Mouse (Mus musculus): Measurements from ENCODE around the gene Acsm3. TPM values are rescaled to one million over a fixed set of nuclear protein-coding genes. Genes with fewer than 3 reads are reported as not detected.

The Acsm3 gene
- polyA plus RNA-seq, 1 experiment, result 0.08 TPM

- TF ChIP-seq POLR2A (IDR thresholded peaks at IDR 0.05; ENCODE audit: borderline replicate concordance, extremely low read depth, insufficient read depth, insufficient read length, poor library complexity, severe bottlenecking), result no peak
- no peak for TF ChIP-seq CTCF (IDR thresholded peaks at IDR 0.05; ENCODE audit: borderline replicate concordance, extremely low read depth, insufficient read depth, insufficient read length)
- DNase-seq (ENCODE audit: low read depth), result no peak
Measured at GRCm38 (mm10) chr7:119753696-119754095, 7.0 kb upstream of the Acsm3 start.

DNA sequence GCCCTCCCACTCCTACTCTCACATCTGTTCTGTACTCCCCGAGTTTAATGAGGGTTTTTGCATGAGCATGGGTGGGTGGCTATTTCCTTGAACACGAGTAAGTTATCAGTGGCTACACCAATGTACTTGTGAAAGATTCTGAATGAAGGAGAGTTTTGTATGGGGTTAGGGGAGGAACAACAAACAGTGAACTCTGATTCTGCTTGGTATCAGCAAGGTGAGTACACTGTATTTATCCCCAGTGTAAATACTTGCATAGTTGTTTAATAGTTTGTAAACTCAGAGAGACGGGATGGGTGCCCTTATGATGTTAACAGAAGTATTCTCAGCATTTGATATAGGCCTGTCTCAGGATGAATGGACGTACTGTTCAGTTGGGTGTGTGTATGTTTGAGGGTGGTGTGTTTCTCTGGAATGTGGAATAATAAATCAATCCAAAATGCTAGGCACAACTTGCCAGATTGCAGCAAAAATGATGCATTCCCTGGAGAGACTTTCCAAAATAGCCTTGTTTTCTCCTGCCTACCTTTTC is 1.5 kb downstream of the Acsm3 start:
- no peak for DNase-seq (ENCODE audit: low read depth)
- no peak for TF ChIP-seq POLR2A (IDR thresholded peaks at IDR 0.05; ENCODE audit: borderline replicate concordance, extremely low read depth, insufficient read depth, insufficient read length, poor library complexity, severe bottlenecking)

- DNase-seq (ENCODE audit: low read depth), result no peak
- no peak for TF ChIP-seq POLR2A (IDR thresholded peaks at IDR 0.05; ENCODE audit: borderline replicate concordance, extremely low read depth, insufficient read depth, insufficient read length, poor library complexity, severe bottlenecking)
- TF ChIP-seq CTCF (IDR thresholded peaks at IDR 0.05; ENCODE audit: borderline replicate concordance, extremely low read depth, insufficient read depth, insufficient read length), result no peak
Measured at GRCm38 (mm10) chr7:119764377-119764776, 3.7 kb downstream of the Acsm3 start.

DNA sequence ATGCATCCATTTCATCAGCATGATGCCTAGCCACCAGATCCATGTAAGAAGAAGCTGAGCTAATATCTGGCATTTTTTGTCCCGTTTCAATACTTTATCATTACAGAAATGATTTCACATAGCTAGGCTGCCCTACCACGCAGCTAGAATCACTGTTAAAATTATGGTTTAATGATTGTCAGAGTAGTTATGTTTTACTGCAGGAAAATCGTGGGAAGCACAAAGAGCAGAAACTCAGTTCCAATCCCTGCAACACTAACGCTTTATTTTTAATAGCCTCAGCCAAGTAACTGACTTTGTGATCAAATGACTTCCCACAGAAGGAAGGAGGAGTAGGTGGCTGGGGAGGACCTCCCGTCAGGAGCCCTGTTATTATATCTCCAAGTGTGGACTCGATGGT is 6.3 kb downstream of the Acsm3 start:
- DNase-seq (ENCODE audit: low read depth), result no peak
- TF ChIP-seq POLR2A (IDR thresholded peaks at IDR 0.05; ENCODE audit: borderline replicate concordance, extremely low read depth, insufficient read depth, insufficient read length, poor library complexity, severe bottlenecking) (no peak), CTCF (IDR thresholded peaks at IDR 0.05; ENCODE audit: borderline replicate concordance, extremely low read depth, insufficient read depth, insufficient read length) (no peak)

- TF ChIP-seq POLR2A (IDR thresholded peaks at IDR 0.05; ENCODE audit: borderline replicate concordance, extremely low read depth, insufficient read depth, insufficient read length, poor library complexity, severe bottlenecking), result no peak
- TF ChIP-seq CTCF (IDR thresholded peaks at IDR 0.05; ENCODE audit: borderline replicate concordance, extremely low read depth, insufficient read depth, insufficient read length), result no peak
- DNase-seq (ENCODE audit: low read depth), result no peak
Measured at GRCm38 (mm10) chr7:119769895-119770294, 9.2 kb downstream of the Acsm3 start.

- TF ChIP-seq CTCF (IDR thresholded peaks at IDR 0.05; ENCODE audit: borderline replicate concordance, extremely low read depth, insufficient read depth, insufficient read length) (no peak), POLR2A (IDR thresholded peaks at IDR 0.05; ENCODE audit: borderline replicate concordance, extremely low read depth, insufficient read depth, insufficient read length, poor library complexity, severe bottlenecking) (no peak)
- no peak for DNase-seq (ENCODE audit: low read depth)
Measured at GRCm38 (mm10) chr7:119783453-119783852, 22.7 kb downstream of the Acsm3 start.

GRCm38 (mm10) chr7:119784908-119785307 is 24.2 kb downstream of the Acsm3 start:
- TF ChIP-seq POLR2A (IDR thresholded peaks at IDR 0.05; ENCODE audit: borderline replicate concordance, extremely low read depth, insufficient read depth, insufficient read length, poor library complexity, severe bottlenecking) (no peak), CTCF (IDR thresholded peaks at IDR 0.05; ENCODE audit: borderline replicate concordance, extremely low read depth, insufficient read depth, insufficient read length) (no peak)
- no peak for DNase-seq (ENCODE audit: low read depth)

- no peak for TF ChIP-seq CTCF (IDR thresholded peaks at IDR 0.05; ENCODE audit: borderline replicate concordance, extremely low read depth, insufficient read depth, insufficient read length)
- TF ChIP-seq POLR2A (IDR thresholded peaks at IDR 0.05; ENCODE audit: borderline replicate concordance, extremely low read depth, insufficient read depth, insufficient read length, poor library complexity, severe bottlenecking), result no peak
- no peak for DNase-seq (ENCODE audit: low read depth)
Measured at GRCm38 (mm10) chr7:119789024-119789423, 28.3 kb downstream of the Acsm3 start.

GRCm38 (mm10) chr7:119793586-119794250 is 33.0 kb downstream of the Acsm3 start, which contains the start of the genes Rexo5 and Eri2:
Gene Rexo5 (plus strand): TSS chr7:119794006.
Gene Eri2 (minus strand): TSS chr7:119794058.
- peak; percentile 24; the same call in 1 of the 2 replicates for TF ChIP-seq POLR2A (IDR thresholded peaks at IDR 0.05; ENCODE audit: borderline replicate concordance, extremely low read depth, insufficient read depth, insufficient read length, poor library complexity, severe bottlenecking)
- TF ChIP-seq CTCF (IDR thresholded peaks at IDR 0.05; ENCODE audit: borderline replicate concordance, extremely low read depth, insufficient read depth, insufficient read length), result no peak
- DNase-seq (ENCODE audit: low read depth), result peak; percentile 96

DNA sequence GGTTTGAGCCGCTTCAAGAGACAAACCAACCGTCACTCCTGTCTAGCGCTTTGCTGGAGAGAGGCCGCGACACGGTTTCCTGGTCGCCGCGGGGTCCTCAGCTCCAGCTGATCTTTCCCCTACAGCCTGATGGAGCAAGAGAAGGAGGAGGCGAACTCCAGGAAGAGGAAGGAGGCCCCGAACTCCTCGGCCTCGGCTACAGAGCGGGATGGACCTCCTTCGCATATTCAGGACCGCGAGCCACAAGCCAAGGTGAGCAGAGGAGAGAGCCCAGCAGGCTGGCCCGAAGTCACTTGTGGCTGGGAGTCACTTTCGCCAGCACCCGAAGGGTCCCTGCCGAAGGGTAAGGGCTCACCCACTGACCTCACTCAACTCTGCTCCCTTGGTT is 33.5 kb downstream of the Acsm3 start:
- DNase-seq (ENCODE audit: low read depth), result no peak

DNA sequence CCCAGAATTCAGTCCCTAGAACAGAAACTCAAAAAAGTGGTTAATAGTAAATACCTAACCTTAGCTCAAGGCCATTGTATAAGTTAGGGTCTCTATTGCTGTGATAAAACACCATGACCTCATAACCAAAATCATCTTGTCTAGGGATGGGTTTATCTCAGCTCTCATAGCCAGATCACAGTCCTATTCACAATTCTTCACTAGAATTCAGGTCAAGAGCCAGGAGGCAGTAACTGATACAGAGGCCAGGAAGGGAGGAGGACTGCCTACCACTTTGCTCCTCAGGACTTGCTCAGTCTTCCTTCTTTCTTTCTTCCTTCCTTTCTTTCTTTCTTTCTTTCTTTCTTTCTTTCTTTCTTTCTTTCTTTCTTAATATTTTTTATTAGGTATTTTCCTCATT is 34.6 kb downstream of the Acsm3 start:
- no peak for DNase-seq (ENCODE audit: low read depth)

More for the DNA sequence above, 33.5 kb downstream of the Acsm3 start:
- TF ChIP-seq CTCF (IDR thresholded peaks at IDR 0.05; ENCODE audit: borderline replicate concordance, extremely low read depth, insufficient read depth, insufficient read length) (no peak), POLR2A (IDR thresholded peaks at IDR 0.05; ENCODE audit: borderline replicate concordance, extremely low read depth, insufficient read depth, insufficient read length, poor library complexity, severe bottlenecking) (0 out of 2 replicates have a peak, but pooled peaks have one; percentile 0)

GRCm38 (mm10) chr7:119800488-119800887 is 39.8 kb downstream of the Acsm3 start:
- TF ChIP-seq CTCF (IDR thresholded peaks at IDR 0.05; ENCODE audit: borderline replicate concordance, extremely low read depth, insufficient read depth, insufficient read length) (no peak), POLR2A (IDR thresholded peaks at IDR 0.05; ENCODE audit: borderline replicate concordance, extremely low read depth, insufficient read depth, insufficient read length, poor library complexity, severe bottlenecking) (no peak)
- DNase-seq (ENCODE audit: low read depth), result no peak

More for the DNA sequence above, 34.6 kb downstream of the Acsm3 start:
- TF ChIP-seq CTCF (IDR thresholded peaks at IDR 0.05; ENCODE audit: borderline replicate concordance, extremely low read depth, insufficient read depth, insufficient read length) (no peak), POLR2A (IDR thresholded peaks at IDR 0.05; ENCODE audit: borderline replicate concordance, extremely low read depth, insufficient read depth, insufficient read length, poor library complexity, severe bottlenecking) (no peak)
